Mouse (Mus musculus): ENCODE data around the gene Dmwd.
A peak's percentile ranks its signal among the peaks of the same experiment; 100 is the strongest.
"Not testable (repeated sequence)": the region's sequence is repeated elsewhere in the genome, so short reads cannot be mapped to it uniquely, and the experiment has no call there.

The Dmwd gene

GRCm38 (mm10) chr7:19071024-19071423, 5.0 kb upstream of the Dmwd start:
- not testable (repeated sequence) for DNase-seq (ENCODE audit: low read depth, low spot score)

DNA sequence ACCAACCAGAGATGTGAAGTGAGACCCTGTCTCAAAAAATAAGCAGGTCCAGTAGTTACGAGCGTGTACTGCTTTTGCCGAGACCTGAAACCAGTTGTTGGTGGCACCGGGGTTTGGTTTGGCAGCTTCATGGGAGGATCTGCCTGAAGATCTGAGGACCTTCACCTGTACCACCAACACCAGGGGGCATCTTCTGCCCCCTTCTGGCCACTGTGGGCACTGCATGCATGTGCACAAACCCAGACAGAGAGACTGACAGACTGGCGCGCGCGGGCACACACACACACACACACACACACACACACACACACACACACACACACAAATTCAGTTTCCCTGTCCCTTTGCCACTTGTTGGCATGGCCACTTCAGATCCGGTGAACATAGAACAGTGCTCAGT, 2.5 kb upstream of the Dmwd start:
- DNase-seq (ENCODE audit: low read depth, low spot score) = peak; percentile 85

DNA sequence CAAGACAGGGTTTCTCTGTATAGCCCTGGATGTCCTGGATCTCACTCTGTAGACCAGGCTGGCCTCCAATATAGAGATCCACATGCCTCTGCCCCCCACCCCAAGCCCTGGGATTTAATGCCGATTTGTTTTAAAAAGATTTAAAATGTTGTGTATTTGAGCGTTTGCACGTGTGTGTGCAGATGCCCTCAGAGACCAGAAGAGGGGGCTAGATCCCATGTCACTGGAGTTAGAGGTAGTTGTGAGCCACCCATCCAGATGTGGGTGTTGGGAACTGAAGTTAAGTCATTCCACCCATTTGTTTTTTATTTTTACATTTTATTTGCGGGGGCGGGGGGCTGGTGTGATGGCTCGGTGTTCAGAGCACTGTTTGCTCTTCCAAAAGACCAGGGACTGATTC, 1.5 kb upstream of the Dmwd start:
- DNase-seq (ENCODE audit: low read depth, low spot score) = peak; percentile 67

DNA sequence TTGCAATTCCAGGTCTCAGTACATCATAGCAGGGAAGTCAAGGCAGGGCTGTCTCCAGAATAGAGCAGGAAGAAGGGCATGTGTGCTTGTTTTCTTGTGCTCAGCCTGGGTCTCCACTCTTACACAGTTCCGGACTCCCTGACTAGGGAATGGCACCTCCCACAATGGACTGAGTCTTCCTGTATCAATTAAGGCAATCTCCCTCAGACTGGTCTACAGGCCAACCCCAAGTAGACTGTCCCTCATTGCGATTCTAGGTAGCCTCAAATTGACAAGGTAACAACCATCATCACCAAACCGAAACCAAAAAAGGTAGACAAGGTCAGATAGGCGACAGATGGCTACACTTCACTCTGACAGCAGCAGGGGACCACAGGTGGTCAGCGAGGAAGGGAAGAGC, 796 bp upstream of the Dmwd start:
- DNase-seq (ENCODE audit: low read depth, low spot score) = no peak

DNA sequence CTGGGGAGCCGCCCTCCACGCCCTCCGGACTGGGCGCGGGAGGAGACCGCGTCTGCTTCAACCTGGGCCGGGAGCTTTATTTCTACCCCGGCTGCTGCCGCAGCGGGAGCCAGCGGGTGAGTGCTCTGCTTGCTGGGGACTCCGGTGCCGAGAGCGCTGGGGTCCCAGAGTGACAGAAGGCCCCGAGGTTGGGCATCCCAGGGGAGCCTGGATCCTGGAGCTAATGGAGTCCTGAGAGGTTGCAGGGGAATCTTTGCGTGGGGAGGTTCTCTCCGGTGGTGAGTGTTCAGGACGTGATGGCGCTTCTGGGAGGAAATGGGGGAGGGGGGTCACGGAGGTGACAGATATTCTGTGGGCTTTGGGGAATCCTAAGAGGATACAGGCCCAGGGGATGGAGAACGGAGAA, 562 bp downstream of the Dmwd start:
- peak; percentile 52 for DNase-seq (ENCODE audit: low read depth, low spot score)

- DNase-seq (ENCODE audit: low read depth, low spot score) = no peak
These were observed 1.7 kb downstream of the Dmwd start for GRCm38 (mm10) chr7:19077761-19078160.

- no peak for DNase-seq (ENCODE audit: low read depth, low spot score)
These were observed 2.7 kb downstream of the Dmwd start for GRCm38 (mm10) chr7:19078732-19079131.

- DNase-seq (ENCODE audit: low read depth, low spot score) = no peak
These were observed 4.5 kb downstream of the Dmwd start for GRCm38 (mm10) chr7:19080451-19080950.

DNA sequence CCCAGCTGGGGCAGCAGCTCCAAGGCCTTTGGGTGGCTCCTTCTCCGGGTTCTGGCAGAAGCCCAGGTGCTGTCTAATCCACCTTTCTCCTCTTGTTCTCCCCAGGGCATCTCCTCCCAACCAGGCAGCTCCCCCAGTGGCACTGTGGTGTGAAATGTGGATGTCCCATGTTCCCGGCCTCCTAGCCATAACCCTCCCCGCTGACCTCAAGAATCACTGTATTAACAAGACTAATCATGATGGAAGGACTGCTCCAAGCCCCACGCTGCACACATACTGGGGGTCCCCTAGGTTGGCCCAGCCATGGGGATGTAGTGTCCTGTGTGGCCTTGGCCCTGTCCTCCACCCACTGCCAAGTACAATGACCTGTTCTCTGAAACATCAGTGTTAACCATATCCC, 6.1 kb downstream of the Dmwd start:
- DNase-seq (ENCODE audit: low read depth, low spot score) = no peak

GRCm38 (mm10) chr7:19083096-19083495, 7.1 kb downstream of the Dmwd start:
- DNase-seq (ENCODE audit: low read depth, low spot score) = no peak

DNA sequence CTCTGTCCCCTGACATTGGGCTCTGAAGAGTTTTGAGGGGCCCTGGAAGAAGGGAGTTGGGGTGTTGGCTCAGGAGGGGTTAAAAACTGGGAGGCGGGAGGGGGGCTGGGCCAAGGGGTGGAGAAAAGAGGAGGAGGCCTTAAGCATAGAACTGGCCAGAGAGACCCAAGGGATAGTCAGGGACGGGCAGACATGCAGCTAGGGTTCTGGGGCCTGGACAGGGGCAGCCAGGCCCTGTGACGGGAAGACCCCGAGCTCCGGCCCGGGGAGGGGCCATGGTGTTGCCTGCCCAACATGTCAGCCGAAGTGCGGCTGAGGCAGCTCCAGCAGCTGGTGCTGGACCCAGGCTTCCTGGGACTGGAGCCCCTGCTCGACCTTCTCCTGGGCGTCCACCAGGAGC, 7.7 kb downstream of the Dmwd start, which contains the start of gene Dmpk:
Gene Dmpk, plus strand, starts transcription at position 149 of the 400 bp plus-strand sequence.
- DNase-seq (ENCODE audit: low read depth, low spot score) = no peak

GRCm38 (mm10) chr7:19084277-19084771, 8.3 kb downstream of the Dmwd start:
- no peak for DNase-seq (ENCODE audit: low read depth, low spot score)

GRCm38 (mm10) chr7:19084921-19085473, 9.0 kb downstream of the Dmwd start:
- DNase-seq (ENCODE audit: low read depth, low spot score) = no peak

DNA sequence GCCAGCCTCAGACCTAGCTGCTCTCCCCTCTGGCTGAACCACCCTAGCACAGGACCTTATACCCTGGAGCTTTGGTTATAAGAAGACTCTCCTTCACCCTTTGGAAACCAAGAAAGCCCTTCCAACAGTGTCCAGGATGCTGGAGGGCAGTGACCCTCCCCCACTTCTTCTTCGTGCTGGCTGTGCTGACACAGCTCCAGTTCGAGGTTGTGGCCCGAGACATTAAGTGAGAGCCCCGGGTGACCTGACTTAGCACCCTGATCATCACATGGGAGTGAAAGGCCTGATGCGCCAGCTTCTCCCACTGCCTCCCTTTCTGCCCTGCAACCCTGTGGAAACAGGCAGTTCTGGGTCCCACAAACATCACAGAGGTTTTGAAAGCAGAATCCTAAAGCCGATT, 9.5 kb downstream of the Dmwd start:
- no peak for DNase-seq (ENCODE audit: low read depth, low spot score)

GRCm38 (mm10) chr7:19086042-19086441, 10.0 kb downstream of the Dmwd start:
- peak; percentile 72 for DNase-seq (ENCODE audit: low read depth, low spot score)

GRCm38 (mm10) chr7:19086760-19087159, 10.7 kb downstream of the Dmwd start:
- DNase-seq (ENCODE audit: low read depth, low spot score) = no peak

- DNase-seq (ENCODE audit: low read depth, low spot score) = peak; percentile 69
These were observed 12.8 kb downstream of the Dmwd start for GRCm38 (mm10) chr7:19088813-19089212.

DNA sequence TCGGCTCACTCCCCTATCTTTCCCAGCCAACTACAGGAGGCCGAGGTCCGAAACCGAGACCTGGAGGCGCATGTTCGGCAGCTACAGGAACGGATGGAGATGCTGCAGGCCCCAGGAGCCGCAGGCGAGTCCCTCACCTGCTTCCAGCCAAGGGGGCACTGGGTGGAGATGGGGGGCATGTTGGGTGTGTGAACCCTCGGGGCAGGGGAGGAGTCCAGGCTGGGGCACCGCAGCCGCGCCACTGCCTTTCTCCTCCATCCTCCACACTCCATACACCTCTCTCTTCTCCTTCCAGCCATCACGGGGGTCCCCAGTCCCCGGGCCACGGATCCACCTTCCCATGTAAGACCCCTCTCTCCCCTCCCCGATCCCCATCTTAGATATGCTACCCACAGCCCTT, 15.9 kb downstream of the Dmwd start:
- no peak for DNase-seq (ENCODE audit: low read depth, low spot score)

GRCm38 (mm10) chr7:19092381-19093173, 16.6 kb downstream of the Dmwd start:
- DNase-seq (ENCODE audit: low read depth, low spot score) = peak; percentile 85

DNA sequence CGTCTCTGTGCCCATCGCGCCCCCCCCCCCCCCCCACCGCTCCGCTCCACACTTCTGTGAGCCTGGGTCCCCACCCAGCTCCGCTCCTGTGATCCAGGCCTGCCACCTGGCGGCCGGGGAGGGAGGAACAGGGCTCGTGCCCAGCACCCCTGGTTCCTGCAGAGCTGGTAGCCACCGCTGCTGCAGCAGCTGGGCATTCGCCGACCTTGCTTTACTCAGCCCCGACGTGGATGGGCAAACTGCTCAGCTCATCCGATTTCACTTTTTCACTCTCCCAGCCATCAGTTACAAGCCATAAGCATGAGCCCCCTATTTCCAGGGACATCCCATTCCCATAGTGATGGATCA, 17.1 kb downstream of the Dmwd start:
- peak; percentile 82 for DNase-seq (ENCODE audit: low read depth, low spot score)

DNA sequence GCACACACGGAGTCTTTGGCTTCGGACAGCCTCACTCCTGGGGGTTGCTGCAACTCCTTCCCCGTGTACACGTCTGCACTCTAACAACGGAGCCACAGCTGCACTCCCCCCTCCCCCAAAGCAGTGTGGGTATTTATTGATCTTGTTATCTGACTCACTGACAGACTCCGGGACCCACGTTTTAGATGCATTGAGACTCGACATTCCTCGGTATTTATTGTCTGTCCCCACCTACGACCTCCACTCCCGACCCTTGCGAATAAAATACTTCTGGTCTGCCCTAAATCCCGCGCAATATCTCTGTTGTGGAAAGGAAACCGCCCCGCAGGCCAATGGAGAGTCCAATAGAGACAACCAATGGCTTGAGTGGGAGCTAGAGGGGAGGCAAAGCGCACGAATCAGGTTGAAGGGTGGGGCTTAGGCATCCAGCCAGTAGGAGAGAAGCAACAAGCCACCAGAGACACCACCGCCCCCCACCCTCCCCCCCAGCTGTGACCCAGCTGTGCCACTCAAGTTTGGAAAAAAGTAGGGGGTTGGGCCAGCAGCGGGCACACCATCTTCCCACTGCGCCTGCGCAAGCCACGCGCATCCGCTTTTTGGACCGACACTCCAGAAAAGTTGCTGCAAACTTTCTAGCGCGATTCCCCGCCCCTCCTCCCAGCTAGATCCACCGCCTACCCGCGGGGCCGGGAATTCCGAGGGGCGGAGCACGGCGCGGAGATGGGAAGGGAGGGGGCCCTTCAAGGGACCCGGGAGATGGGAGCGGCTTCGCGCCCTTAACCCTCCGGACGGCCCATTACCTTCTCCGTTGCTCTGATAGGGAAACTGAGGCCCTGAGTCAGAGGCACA, 17.7 kb downstream of the Dmwd start:
- peak; percentile 99 for DNase-seq (ENCODE audit: low read depth, low spot score)

DNA sequence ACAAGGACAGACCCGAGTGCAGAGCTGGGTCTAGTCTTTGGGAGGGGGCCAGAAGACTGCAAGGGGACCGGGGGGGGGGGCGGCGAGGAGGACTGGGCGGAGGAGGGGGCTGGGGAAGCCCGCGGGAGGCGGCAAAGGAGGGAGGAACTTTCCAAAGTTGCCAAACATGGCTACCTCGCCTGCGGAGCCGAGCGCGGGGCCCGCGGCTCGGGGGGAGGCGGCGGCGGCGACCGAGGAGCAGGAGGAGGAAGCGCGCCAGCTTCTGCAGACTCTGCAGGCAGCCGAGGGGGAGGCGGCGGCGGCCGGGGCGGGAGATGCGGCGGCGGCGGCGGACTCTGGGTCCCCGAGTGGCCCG, 18.4 kb downstream of the Dmwd start, which contains the start of gene Six5:
Gene Six5, plus strand, starts transcription at position 124 of the 355 bp plus-strand sequence.
- DNase-seq (ENCODE audit: low read depth, low spot score) = no peak
